Mouse (Mus musculus): ENCODE data around the gene Lgr4.

DNA sequence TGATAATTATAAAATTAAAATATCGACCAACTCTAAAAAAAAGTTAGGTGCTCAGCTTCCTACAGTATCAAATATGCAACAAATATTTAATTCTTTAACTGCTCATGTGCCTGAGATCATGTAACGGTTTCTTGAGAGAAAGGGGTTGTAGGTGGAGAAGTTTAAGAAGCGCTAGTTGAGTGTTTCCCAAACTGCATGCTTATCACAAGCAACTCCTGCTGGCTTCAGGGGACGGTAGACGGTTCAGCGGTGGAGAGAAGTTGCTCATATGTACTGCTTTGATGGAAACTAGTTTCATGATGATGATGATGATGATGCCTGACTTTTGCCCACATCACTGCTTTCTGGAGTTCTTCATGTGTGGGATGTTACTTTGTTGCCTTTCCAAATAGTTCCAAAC lies 29.0 kb downstream of the Lgr4 start:
- no peak for TF ChIP-seq POLR2A (IDR thresholded peaks at IDR 0.05; ENCODE audit: insufficient read length, low read depth)
- TF ChIP-seq MYOD1 (IDR thresholded peaks at IDR 0.05; ENCODE audit: control insufficient read depth in 1 of 3, insufficient read length in 2 of 3, low read depth in 2 of 3) = no peak
- no peak for TF ChIP-seq MYOG (IDR thresholded peaks at IDR 0.05; ENCODE audit: control insufficient read depth in 1 of 3, insufficient read depth in 1 of 3, insufficient read length in 2 of 3, low read depth in 2 of 3)
- TF ChIP-seq MAX (IDR thresholded peaks at IDR 0.05; ENCODE audit: low read depth) = no peak
- no peak for TF ChIP-seq POLR2AphosphoS2 (IDR thresholded peaks at IDR 0.05; ENCODE audit: insufficient read length, low read depth)
